Mouse (Mus musculus) liver, embryonic 16.5 days (tissue): Measurements from ENCODE around the gene S100a4. TPM values are rescaled to one million over a fixed set of nuclear protein-coding genes. Genes with fewer than 3 reads are reported as not detected.

Experiments used
- ATAC-seq: fragments of 200-750 bp; cut with Nextera tagmentation; 2 replicates; pipeline ENCODE4 v1.8.0; 2017; ENCODE audit warnings: low read depth, mild to moderate bottlenecking, moderate number of reproducible peaks, moderate library complexity
- H3K27ac ChIP-seq: fragments of 300-500 bp; sonication (generic); 2 replicates; pipeline ENCODE4 v1.5.1; 2014; ENCODE audit warnings: mild to moderate bottlenecking, low read length
- H3K27me3 ChIP-seq: fragments of 300-500 bp; sonication (generic); 2 replicates; pipeline ENCODE4 v1.6.1; 2014; ENCODE audit warnings: low read depth, low read length, mixed read lengths; ENCODE audit not compliant: control insufficient read depth, insufficient read depth
- H3K36me3 ChIP-seq: fragments of 300-500 bp; sonication (generic); 2 replicates; pipeline ENCODE4 v1.6.1; 2014; ENCODE audit warnings: mild to moderate bottlenecking; ENCODE audit not compliant: control insufficient read depth, insufficient read depth
- H3K4me1 ChIP-seq: fragments of 300-500 bp; sonication (generic); 2 replicates; pipeline ENCODE4 v1.6.1; 2014; ENCODE audit warnings: low read depth, low read length, mixed read lengths; ENCODE audit not compliant: control insufficient read depth
- H3K4me2 ChIP-seq: fragments of 300-500 bp; sonication (generic); 2 replicates; pipeline ENCODE4 v1.6.1; 2014; ENCODE audit warnings: low read depth, low read length, mixed read lengths
- H3K4me3 ChIP-seq: fragments of 300-500 bp; sonication (generic); 2 replicates; pipeline ENCODE4 v1.5.1; 2014; ENCODE audit warnings: low read depth, mild to moderate bottlenecking, low read length
- H3K9ac ChIP-seq: fragments of 300-500 bp; sonication (generic); 2 replicates; pipeline ENCODE4 v1.6.1; 2014; ENCODE audit warnings: low read depth, low read length
- H3K9me3 ChIP-seq: fragments of 300-500 bp; sonication (generic); replicated peaks from 2 replicates; pipeline ENCODE4 v1.6.1; 2016; ENCODE audit warnings: low read length; ENCODE audit not compliant: control insufficient read depth
- WGBS: fragments of 180-500 bp; shearing (Covaris S2); extraction: QIAGEN DNeasy Blood & Tissue Kit; methylation state at CpG from one replicate; pipeline ENCODE4 v1.1.7; 2014; ENCODE audit not compliant: insufficient replicate concordance; 5-methylcytosine and 5-hydroxymethylcytosine counted together
- polyA plus RNA-seq: library from polyadenylated mRNA; unstranded; fragments of >200 nt; fragmentation: Nextera tagmentation; extraction: Ambion mirVana; gene quantifications from 2 replicates; pipeline ENCODE4 v1.2.1, GENCODE M21; 2015

S100a4 gene
- polyA plus RNA-seq, 1 experiment from 2014 or later: 2.5 TPM

- Histone ChIP-seq H3K4me3 (no peak overlapping the region), H3K4me2 (no peak overlapping the region), H3K9me3 (no peaks in the 10 kb centered on the region), H3K36me3 (no peaks in the 10 kb centered on the region), H3K27me3 (no peaks in the 10 kb centered on the region), H3K9ac (no peak overlapping the region), H3K4me1 (no peaks in the 10 kb centered on the region), H3K27ac (no peak overlapping the region)
- WGBS: 41% methylated on average over 5 of the region's 5 CpGs
- no peak for ATAC-seq
Measured at GRCm38 (mm10) chr3:90595556-90595955, 8.0 kb upstream of the S100a4 start.

DNA sequence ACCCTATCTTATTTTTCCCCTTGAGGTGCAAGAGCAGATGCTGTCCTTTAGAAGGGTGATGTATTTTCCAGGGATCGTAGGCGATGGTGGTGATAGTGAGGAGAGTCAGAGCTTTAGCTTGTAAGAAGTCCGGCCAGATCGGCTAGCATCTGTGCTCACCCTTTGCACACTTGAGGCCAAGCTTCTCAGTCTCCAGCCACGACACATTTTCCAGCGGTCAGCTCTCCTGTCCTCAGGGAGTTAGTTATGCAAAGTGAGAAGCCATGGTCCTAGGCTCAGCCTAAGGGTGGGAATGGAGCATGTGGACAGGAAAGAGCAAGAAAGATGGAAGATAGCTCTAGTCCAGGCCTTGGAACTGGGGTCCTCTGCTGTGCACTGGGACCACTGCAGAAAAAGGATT is 6.8 kb upstream of the S100a4 start:
- Histone ChIP-seq H3K4me1 (no peaks in the 10 kb centered on the region), H3K27me3 (no peaks in the 10 kb centered on the region), H3K4me3 (no peak overlapping the region), H3K9ac (no peak overlapping the region), H3K36me3 (no peaks in the 10 kb centered on the region), H3K27ac (no peak overlapping the region), H3K9me3 (no peaks in the 10 kb centered on the region), H3K4me2 (no peak overlapping the region)
- ATAC-seq: no peak
- 71% methylated on average over 6 of the region's 6 CpGs for WGBS

- H3K9me3 ChIP-seq: no peaks in the 10 kb centered on the region
- H3K27ac ChIP-seq: no peak overlapping the region
- no peaks in the 10 kb centered on the region for H3K36me3 ChIP-seq
- no peak overlapping the region for H3K9ac ChIP-seq
- no peak overlapping the region for H3K4me2 ChIP-seq
- 47% methylated on average over 6 of the region's 6 CpGs for WGBS
- no peak overlapping the region for H3K4me3 ChIP-seq
- no peak for ATAC-seq
- H3K4me1 ChIP-seq: no peaks in the 10 kb centered on the region
- H3K27me3 ChIP-seq: no peaks in the 10 kb centered on the region
Measured at GRCm38 (mm10) chr3:90597736-90598135, 5.8 kb upstream of the S100a4 start.

DNA sequence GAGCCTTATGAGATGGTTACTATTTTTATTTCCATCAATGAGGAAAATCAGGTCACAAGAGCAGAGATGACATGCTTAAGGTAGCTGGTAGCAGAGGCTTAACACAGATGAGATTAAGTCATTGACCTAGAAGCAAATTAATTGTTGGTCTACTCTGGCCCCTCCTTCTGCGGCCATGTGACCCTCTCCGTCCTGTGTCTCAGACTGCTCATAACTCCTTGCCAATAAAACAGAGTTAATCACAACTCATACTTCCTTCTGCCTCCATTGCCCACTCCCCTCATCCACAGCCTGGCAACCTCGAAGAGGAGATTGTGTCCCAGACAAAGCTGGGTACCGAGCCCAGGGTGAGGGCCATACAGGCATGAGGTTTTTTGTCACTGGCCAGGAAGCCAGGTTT is 5.4 kb upstream of the S100a4 start:
- H3K36me3 ChIP-seq: no peaks in the 10 kb centered on the region
- no peak overlapping the region for H3K27ac ChIP-seq
- H3K4me1 ChIP-seq: no peaks in the 10 kb centered on the region
- H3K9me3 ChIP-seq: no peaks in the 10 kb centered on the region
- H3K27me3 ChIP-seq: no peaks in the 10 kb centered on the region
- no peak overlapping the region for H3K9ac ChIP-seq
- no peak for ATAC-seq
- H3K4me2 ChIP-seq: no peak overlapping the region
- 46% methylated on average over 4 of the region's 4 CpGs for WGBS
- no peak overlapping the region for H3K4me3 ChIP-seq

DNA sequence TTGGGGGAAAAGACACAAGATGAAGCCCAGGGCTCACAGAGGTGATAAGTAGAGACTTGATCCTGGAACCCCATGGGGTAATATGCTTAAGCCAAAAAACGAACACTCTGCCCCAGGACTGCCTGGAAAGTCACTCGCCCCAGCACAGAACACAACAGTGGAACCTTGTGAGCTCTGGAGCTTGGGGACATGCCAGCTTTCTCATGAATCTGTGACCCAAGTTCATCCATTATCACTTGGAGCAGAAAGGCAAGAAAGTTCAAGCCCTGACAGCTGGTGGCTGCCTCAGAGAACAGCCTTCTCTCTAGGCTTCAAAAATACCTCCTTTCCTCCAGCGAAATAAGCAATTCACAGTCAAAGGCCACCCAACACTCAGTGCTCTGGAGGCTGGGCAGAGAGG is 4.2 kb upstream of the S100a4 start:
- H3K9ac ChIP-seq: no peak overlapping the region
- H3K4me2 ChIP-seq: no peak overlapping the region
- no peaks in the 10 kb centered on the region for H3K36me3 ChIP-seq
- ATAC-seq: no peak
- 48% methylated on average over 3 of the region's 3 CpGs for WGBS
- H3K4me3 ChIP-seq: no peak overlapping the region
- no peaks in the 10 kb centered on the region for H3K4me1 ChIP-seq
- no peak overlapping the region for H3K27ac ChIP-seq
- no peaks in the 10 kb centered on the region for H3K27me3 ChIP-seq
- H3K9me3 ChIP-seq: no peaks in the 10 kb centered on the region

DNA sequence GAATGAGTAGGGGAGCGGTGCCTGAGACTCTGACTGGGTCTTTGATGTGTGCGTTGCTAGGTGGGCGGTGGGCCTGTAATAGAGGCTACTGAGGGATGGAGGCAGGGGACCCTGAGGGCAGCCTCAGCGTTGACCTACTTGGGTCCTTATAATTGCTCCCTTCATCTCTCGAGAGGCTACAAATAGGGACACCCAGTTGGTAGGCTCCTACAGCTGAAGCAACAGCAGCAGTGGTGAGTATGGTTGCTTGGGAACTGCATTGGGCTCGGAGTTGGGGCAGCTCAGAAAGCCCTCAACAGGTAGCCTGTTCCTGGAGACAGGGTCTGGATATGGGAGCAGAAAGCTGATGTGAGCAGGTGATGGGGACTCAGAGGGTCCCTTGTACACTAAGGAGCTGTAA is 3.5 kb upstream of the S100a4 start:
- no peak overlapping the region for H3K27ac ChIP-seq
- no peaks in the 10 kb centered on the region for H3K9me3 ChIP-seq
- no peak for ATAC-seq

GRCm38 (mm10) chr3:90600458-90601195 is 2.9 kb upstream of the S100a4 start:
- Histone ChIP-seq H3K36me3 (no peaks in the 10 kb centered on the region), H3K27ac (no peak overlapping the region), H3K27me3 (no peaks in the 10 kb centered on the region), H3K9me3 (no peaks in the 10 kb centered on the region), H3K9ac (no peak overlapping the region), H3K4me1 (no peaks in the 10 kb centered on the region), H3K4me3 (no peak overlapping the region), H3K4me2 (no peak overlapping the region)
- WGBS: 59% methylated on average over 8 of the region's 8 CpGs
- no peak for ATAC-seq

More for the DNA sequence above, 3.5 kb upstream of the S100a4 start:
- Histone ChIP-seq H3K4me2 (no peak overlapping the region), H3K9ac (no peak overlapping the region), H3K27me3 (no peaks in the 10 kb centered on the region), H3K36me3 (no peaks in the 10 kb centered on the region), H3K4me3 (no peak overlapping the region), H3K4me1 (no peaks in the 10 kb centered on the region)
- 64% methylated on average over 6 of the region's 6 CpGs for WGBS

DNA sequence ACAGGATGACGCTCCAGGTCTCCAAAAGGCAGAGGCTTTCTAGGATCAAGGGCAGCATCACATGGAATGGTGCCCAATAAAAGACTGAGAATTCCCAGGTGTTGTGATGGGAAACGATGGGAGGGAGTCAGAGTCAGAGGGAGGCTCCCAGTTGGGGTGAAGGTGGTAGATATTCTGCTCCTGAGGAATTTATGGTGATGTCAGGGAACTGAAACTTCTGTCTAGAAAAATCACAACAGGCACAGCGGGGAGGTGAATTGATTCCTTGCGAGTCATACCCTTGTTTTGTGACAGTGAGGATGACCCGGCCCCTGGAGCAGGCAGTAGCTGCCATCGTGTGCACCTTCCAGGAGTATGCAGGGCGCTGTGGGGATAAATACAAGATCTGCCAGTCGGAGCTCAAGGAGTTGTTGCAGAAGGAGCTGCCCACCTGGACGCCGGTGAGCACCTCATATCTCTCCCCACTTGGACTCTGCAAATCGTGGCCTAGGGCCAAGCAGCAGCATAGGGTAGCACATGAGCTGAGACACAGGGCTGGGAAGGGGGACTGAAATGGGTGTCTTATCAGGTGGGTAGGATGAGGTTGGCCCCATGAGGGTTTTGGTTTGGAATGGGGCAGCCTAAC is 2.0 kb upstream of the S100a4 start, which contains the start of gene Gm42674:
TSS of gene Gm42674 (plus strand) at position 419 of the 625 bp plus-strand sequence.
- Histone ChIP-seq H3K36me3 (no peaks in the 10 kb centered on the region), H3K9ac (no peak within 1 kb of the TSS), H3K4me2 (no peak within 1 kb of the TSS), H3K4me1 (no peaks in the 10 kb centered on the region), H3K27ac (no peak within 1 kb of the TSS), H3K27me3 (no peaks in the 10 kb centered on the region), H3K9me3 (no peaks in the 10 kb centered on the region), H3K4me3 (no peak within 1 kb of the TSS)
- WGBS: 65% methylated on average over 11 of the region's 11 CpGs
- no peak for ATAC-seq

DNA sequence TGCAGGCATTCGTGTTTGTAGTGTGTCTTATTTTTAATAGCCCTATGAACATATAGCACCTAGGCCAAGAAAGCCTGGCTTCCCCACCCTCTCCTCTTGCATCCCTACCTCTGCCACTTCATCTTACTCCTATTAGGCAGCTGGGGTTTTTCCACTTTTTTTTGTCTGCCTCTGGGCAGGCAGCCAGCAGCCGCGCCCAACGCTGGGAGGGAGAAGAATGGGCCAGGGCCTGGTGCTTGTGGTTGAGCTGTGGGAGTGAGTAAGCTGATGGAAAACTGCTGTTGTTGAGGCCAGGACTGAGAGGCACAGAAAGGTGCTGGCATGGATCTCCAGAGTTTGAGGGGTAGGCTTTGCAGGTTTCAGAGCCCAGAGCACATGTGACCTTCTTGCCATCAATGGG is 845 bp downstream of the S100a4 start:
- H3K27ac ChIP-seq: no peak overlapping the region
- WGBS: 28% methylated on average over 4 of the region's 4 CpGs
- no peak for ATAC-seq

More for the DNA sequence above, 845 bp downstream of the S100a4 start:
- H3K4me2 ChIP-seq: no peak overlapping the region
- no peak overlapping the region for H3K9ac ChIP-seq
- no peaks in the 10 kb centered on the region for H3K9me3 ChIP-seq
- H3K36me3 ChIP-seq: no peaks in the 10 kb centered on the region
- no peaks in the 10 kb centered on the region for H3K27me3 ChIP-seq
- H3K4me1 ChIP-seq: no peaks in the 10 kb centered on the region
- H3K4me3 ChIP-seq: no peak overlapping the region
